Mouse (Mus musculus): ENCODE results near the gene Cdc25b. TPM values are rescaled to one million over a fixed set of nuclear protein-coding genes. Genes with fewer than 3 reads are reported as not detected.
A peak's percentile ranks its signal among the peaks of the same experiment; 100 is the strongest.
"Not testable (repeated sequence)": the region's sequence is repeated elsewhere in the genome, so short reads cannot be mapped to it uniquely, and the experiment has no call there.

Gene Cdc25b
- polyA plus RNA-seq, 1 experiment from 2014 or later: 63.4 TPM

- ATAC-seq (ENCODE audit: insufficient number of reproducible peaks, insufficient read depth, low FRiP score, low read depth): no peak
- H3K27ac ChIP-seq (ENCODE audit: low read length): no peak overlapping the region
- no peaks in the 10 kb centered on the region for H3K27me3 ChIP-seq (ENCODE audit: control insufficient read depth, insufficient read depth, low read length)
- H3K9ac ChIP-seq (replicated peaks; ENCODE audit: low read depth, low read length): no peak overlapping the region
- no peak overlapping the region for H3K4me2 ChIP-seq (replicated peaks; ENCODE audit: low read depth, low read length)
- H3K9me3 ChIP-seq (ENCODE audit: control insufficient read depth, low read depth, low read length): no peaks in the 10 kb centered on the region
- no peaks in the 10 kb centered on the region for H3K36me3 ChIP-seq (ENCODE audit: control insufficient read depth, insufficient read depth, low read length)
- 69% methylated on average over 4 of the region's 4 CpGs for WGBS
- no peaks in the 10 kb centered on the region for H3K4me1 ChIP-seq (ENCODE audit: control insufficient read depth, insufficient read depth, low read length)
- no peak overlapping the region for H3K4me3 ChIP-seq (ENCODE audit: low read depth, low read length)
Measured at GRCm38 (mm10) chr2:131220030-131220429, 33.3 kb downstream of the Cdc25b start.

- Histone ChIP-seq H3K9ac (replicated peaks; ENCODE audit: low read depth, low read length) (no peak overlapping the region), H3K27ac (ENCODE audit: low read length) (no peak overlapping the region), H3K27me3 (ENCODE audit: control insufficient read depth, insufficient read depth, low read length) (no peaks in the 10 kb centered on the region), H3K36me3 (ENCODE audit: control insufficient read depth, insufficient read depth, low read length) (no peaks in the 10 kb centered on the region), H3K4me2 (replicated peaks; ENCODE audit: low read depth, low read length) (no peak overlapping the region), H3K9me3 (ENCODE audit: control insufficient read depth, low read depth, low read length) (no peaks in the 10 kb centered on the region), H3K4me1 (ENCODE audit: control insufficient read depth, insufficient read depth, low read length) (no peaks in the 10 kb centered on the region), H3K4me3 (ENCODE audit: low read depth, low read length) (no peak overlapping the region)
- 72% methylated on average over 3 of the region's 3 CpGs for WGBS
- no peak for ATAC-seq (ENCODE audit: insufficient number of reproducible peaks, insufficient read depth, low FRiP score, low read depth)
Measured at GRCm38 (mm10) chr2:131221853-131222515, 35.2 kb downstream of the Cdc25b start.

- WGBS: 57% methylated on average over 5 of the region's 5 CpGs
- no peak overlapping the region for H3K4me3 ChIP-seq (ENCODE audit: low read depth, low read length)
- no peak overlapping the region for H3K27ac ChIP-seq (ENCODE audit: low read length)
- H3K4me2 ChIP-seq (replicated peaks; ENCODE audit: low read depth, low read length): no peak overlapping the region
- H3K9ac ChIP-seq (replicated peaks; ENCODE audit: low read depth, low read length): no peak overlapping the region
- H3K36me3 ChIP-seq (ENCODE audit: control insufficient read depth, insufficient read depth, low read length): no peaks in the 10 kb centered on the region
- no peaks in the 10 kb centered on the region for H3K9me3 ChIP-seq (ENCODE audit: control insufficient read depth, low read depth, low read length)
- no peak for ATAC-seq (ENCODE audit: insufficient number of reproducible peaks, insufficient read depth, low FRiP score, low read depth)
- H3K4me1 ChIP-seq (ENCODE audit: control insufficient read depth, insufficient read depth, low read length): no peaks in the 10 kb centered on the region
- no peaks in the 10 kb centered on the region for H3K27me3 ChIP-seq (ENCODE audit: control insufficient read depth, insufficient read depth, low read length)
Measured at GRCm38 (mm10) chr2:131222562-131222961, 35.8 kb downstream of the Cdc25b start.

GRCm38 (mm10) chr2:131223569-131223968 lies 36.8 kb downstream of the Cdc25b start:
- WGBS: 66% methylated on average over 1 of the region's 1 CpGs

GRCm38 (mm10) chr2:131225178-131225577 lies 38.4 kb downstream of the Cdc25b start:
- no peak overlapping the region for H3K4me2 ChIP-seq (replicated peaks; ENCODE audit: low read depth, low read length)
- no peak overlapping the region for H3K9ac ChIP-seq (replicated peaks; ENCODE audit: low read depth, low read length)
- WGBS: 87% methylated on average over 6 of the region's 6 CpGs
- no peak for ATAC-seq (ENCODE audit: insufficient number of reproducible peaks, insufficient read depth, low FRiP score, low read depth)
- no peak overlapping the region for H3K27ac ChIP-seq (ENCODE audit: low read length)
- no peaks in the 10 kb centered on the region for H3K9me3 ChIP-seq (ENCODE audit: control insufficient read depth, low read depth, low read length)
- no peaks in the 10 kb centered on the region for H3K4me1 ChIP-seq (ENCODE audit: control insufficient read depth, insufficient read depth, low read length)
- no peak overlapping the region for H3K4me3 ChIP-seq (ENCODE audit: low read depth, low read length)
- no peaks in the 10 kb centered on the region for H3K36me3 ChIP-seq (ENCODE audit: control insufficient read depth, insufficient read depth, low read length)
- H3K27me3 ChIP-seq (ENCODE audit: control insufficient read depth, insufficient read depth, low read length): no peaks in the 10 kb centered on the region

More at GRCm38 (mm10) chr2:131223569-131223968, 36.8 kb downstream of the Cdc25b start:
- H3K9ac ChIP-seq (replicated peaks; ENCODE audit: low read depth, low read length): no peak overlapping the region
- no peak overlapping the region for H3K4me2 ChIP-seq (replicated peaks; ENCODE audit: low read depth, low read length)
- H3K27ac ChIP-seq (ENCODE audit: low read length): no peak overlapping the region
- H3K27me3 ChIP-seq (ENCODE audit: control insufficient read depth, insufficient read depth, low read length): no peaks in the 10 kb centered on the region
- no peaks in the 10 kb centered on the region for H3K36me3 ChIP-seq (ENCODE audit: control insufficient read depth, insufficient read depth, low read length)
- no peaks in the 10 kb centered on the region for H3K4me1 ChIP-seq (ENCODE audit: control insufficient read depth, insufficient read depth, low read length)
- no peak overlapping the region for H3K4me3 ChIP-seq (ENCODE audit: low read depth, low read length)
- ATAC-seq (ENCODE audit: insufficient number of reproducible peaks, insufficient read depth, low FRiP score, low read depth): peak; percentile 79; the same call in 1 of the 2 replicates
- no peaks in the 10 kb centered on the region for H3K9me3 ChIP-seq (ENCODE audit: control insufficient read depth, low read depth, low read length)

GRCm38 (mm10) chr2:131226669-131227068 lies 39.9 kb downstream of the Cdc25b start:
- not testable (repeated sequence) for H3K27ac ChIP-seq (ENCODE audit: low read length); H3K4me3 ChIP-seq (ENCODE audit: low read depth, low read length); ATAC-seq (ENCODE audit: insufficient number of reproducible peaks, insufficient read depth, low FRiP score, low read depth); H3K27me3 ChIP-seq (ENCODE audit: control insufficient read depth, insufficient read depth, low read length); H3K36me3 ChIP-seq (ENCODE audit: control insufficient read depth, insufficient read depth, low read length); H3K9ac ChIP-seq (replicated peaks; ENCODE audit: low read depth, low read length); H3K4me2 ChIP-seq (replicated peaks; ENCODE audit: low read depth, low read length); H3K4me1 ChIP-seq (ENCODE audit: control insufficient read depth, insufficient read depth, low read length); H3K9me3 ChIP-seq (ENCODE audit: control insufficient read depth, low read depth, low read length)
- WGBS: 72% methylated on average over 2 of the region's 2 CpGs

- H3K4me3 ChIP-seq (ENCODE audit: low read depth, low read length): no peak overlapping the region
Measured at GRCm38 (mm10) chr2:131227243-131227642, 40.5 kb downstream of the Cdc25b start.

GRCm38 (mm10) chr2:131232558-131232957 lies 45.8 kb downstream of the Cdc25b start:
- H3K4me1 ChIP-seq (ENCODE audit: control insufficient read depth, insufficient read depth, low read length): peaks cover 14% of the 10 kb centered on the region
- no peak for ATAC-seq (ENCODE audit: insufficient number of reproducible peaks, insufficient read depth, low FRiP score, low read depth)
- H3K4me3 ChIP-seq (ENCODE audit: low read depth, low read length): no peak overlapping the region
- no peak overlapping the region for H3K9ac ChIP-seq (replicated peaks; ENCODE audit: low read depth, low read length)
- 87% methylated on average over 2 of the region's 2 CpGs for WGBS
- no peaks in the 10 kb centered on the region for H3K9me3 ChIP-seq (ENCODE audit: control insufficient read depth, low read depth, low read length)
- H3K27me3 ChIP-seq (ENCODE audit: control insufficient read depth, insufficient read depth, low read length): no peaks in the 10 kb centered on the region
- no peaks in the 10 kb centered on the region; the same call in 1 of the 2 replicates for H3K36me3 ChIP-seq (ENCODE audit: control insufficient read depth, insufficient read depth, low read length)
- no peak overlapping the region for H3K4me2 ChIP-seq (replicated peaks; ENCODE audit: low read depth, low read length)
- no peak overlapping the region for H3K27ac ChIP-seq (ENCODE audit: low read length)

More at GRCm38 (mm10) chr2:131227243-131227642, 40.5 kb downstream of the Cdc25b start:
- WGBS: 87% methylated on average over 3 of the region's 3 CpGs
- Histone ChIP-seq H3K36me3 (ENCODE audit: control insufficient read depth, insufficient read depth, low read length) (no peaks in the 10 kb centered on the region), H3K9ac (replicated peaks; ENCODE audit: low read depth, low read length) (no peak overlapping the region), H3K27ac (ENCODE audit: low read length) (no peak overlapping the region), H3K4me1 (ENCODE audit: control insufficient read depth, insufficient read depth, low read length) (no peaks in the 10 kb centered on the region), H3K4me2 (replicated peaks; ENCODE audit: low read depth, low read length) (no peak overlapping the region), H3K9me3 (ENCODE audit: control insufficient read depth, low read depth, low read length) (no peaks in the 10 kb centered on the region), H3K27me3 (ENCODE audit: control insufficient read depth, insufficient read depth, low read length) (no peaks in the 10 kb centered on the region)
- ATAC-seq (ENCODE audit: insufficient number of reproducible peaks, insufficient read depth, low FRiP score, low read depth): no peak
